Mouse (Mus musculus) megakaryocyte, embryonic 14.5 days (primary cell): ENCODE measurements around the gene Gm12216.

Experiments used
- FLI1 ChIP-seq: IDR thresholded peaks from 2 replicates; pipeline ENCODE4 v1.6.1; 2012; ENCODE audit warnings: low read length, inconsistent platforms, mixed read lengths
- GATA1 ChIP-seq: IDR thresholded peaks from 3 replicates; pipeline ENCODE4 v1.6.1; 2012; ENCODE audit warnings: mixed read lengths, low read length, inconsistent platforms, borderline replicate concordance

DNA sequence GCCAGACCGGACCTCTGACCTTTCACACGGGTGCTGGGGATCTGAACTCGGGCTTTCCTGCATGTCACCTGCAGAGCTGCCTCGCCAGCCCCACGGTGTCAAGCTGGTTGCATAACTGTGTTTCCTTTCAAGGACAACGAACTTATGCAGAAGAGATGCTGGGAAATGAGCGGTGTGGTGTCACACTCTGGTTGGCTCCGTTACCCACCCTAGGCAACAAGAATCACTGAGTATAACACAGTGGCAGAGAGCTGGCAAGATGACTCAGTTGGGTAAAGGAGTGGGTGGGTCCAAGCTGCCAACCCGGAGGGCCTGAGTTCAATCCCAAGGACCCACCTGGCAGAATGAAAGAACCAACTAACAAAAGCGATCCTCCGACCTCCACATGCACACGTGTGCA is 17.5 kb downstream of the Gm12216 start:
- no peak for TF ChIP-seq GATA1
- no peak for TF ChIP-seq FLI1
